Mouse (Mus musculus): ENCODE results near the gene Fgf18. TPM values are rescaled to one million over a fixed set of nuclear protein-coding genes. Genes with fewer than 3 reads are reported as not detected.

Gene Fgf18
- polyA plus RNA-seq, 1 experiment = 0.52 TPM

- no peaks in the 10 kb centered on the region for H3K36me3 ChIP-seq (ENCODE audit: control insufficient read depth, insufficient read depth, low read length)
- TF ChIP-seq POLR2A (IDR thresholded peaks at IDR 0.05; ENCODE audit: control insufficient read depth, low read depth, low read length) (no peak), CTCF (IDR thresholded peaks at IDR 0.05; ENCODE audit: control insufficient read depth, insufficient read depth, insufficient replicate concordance, low read depth, low read length) (no peak)
- no peaks in the 10 kb centered on the region for H3K4me1 ChIP-seq (ENCODE audit: control insufficient read depth, insufficient read depth, low read length)
- H3K27ac ChIP-seq (ENCODE audit: control insufficient read depth, insufficient read depth, low read depth, low read length) = no peak overlapping the region
- H3K4me3 ChIP-seq (ENCODE audit: control insufficient read depth, low read depth, low read length) = no peak overlapping the region
- no peaks in the 10 kb centered on the region for H3K27me3 ChIP-seq (ENCODE audit: control insufficient read depth, insufficient read depth, low read length)
These were observed 66.0 kb downstream of the Fgf18 start for GRCm38 (mm10) chr11:33081175-33081574.

- Histone ChIP-seq H3K4me3 (ENCODE audit: control insufficient read depth, low read depth, low read length) (no peak overlapping the region), H3K27me3 (ENCODE audit: control insufficient read depth, insufficient read depth, low read length) (no peaks in the 10 kb centered on the region), H3K27ac (ENCODE audit: control insufficient read depth, insufficient read depth, low read depth, low read length) (no peak overlapping the region), H3K36me3 (ENCODE audit: control insufficient read depth, insufficient read depth, low read length) (no peaks in the 10 kb centered on the region), H3K4me1 (ENCODE audit: control insufficient read depth, insufficient read depth, low read length) (no peaks in the 10 kb centered on the region)
- TF ChIP-seq CTCF (IDR thresholded peaks at IDR 0.05; ENCODE audit: control insufficient read depth, insufficient read depth, insufficient replicate concordance, low read depth, low read length) = no peak
These were observed 67.0 kb downstream of the Fgf18 start for GRCm38 (mm10) chr11:33080046-33080808.

GRCm38 (mm10) chr11:33079424-33079823 is 67.8 kb downstream of the Fgf18 start:
- Histone ChIP-seq H3K4me3 (ENCODE audit: control insufficient read depth, low read depth, low read length) (no peak overlapping the region), H3K27me3 (ENCODE audit: control insufficient read depth, insufficient read depth, low read length) (no peaks in the 10 kb centered on the region), H3K4me1 (ENCODE audit: control insufficient read depth, insufficient read depth, low read length) (no peaks in the 10 kb centered on the region), H3K36me3 (ENCODE audit: control insufficient read depth, insufficient read depth, low read length) (no peaks in the 10 kb centered on the region), H3K27ac (ENCODE audit: control insufficient read depth, insufficient read depth, low read depth, low read length) (no peak overlapping the region)
- no peak for TF ChIP-seq CTCF (IDR thresholded peaks at IDR 0.05; ENCODE audit: control insufficient read depth, insufficient read depth, insufficient replicate concordance, low read depth, low read length)
- no peak for TF ChIP-seq POLR2A (IDR thresholded peaks at IDR 0.05; ENCODE audit: control insufficient read depth, low read depth, low read length)

GRCm38 (mm10) chr11:33078036-33078435 is 69.2 kb downstream of the Fgf18 start:
- no peak overlapping the region for H3K27ac ChIP-seq (ENCODE audit: control insufficient read depth, insufficient read depth, low read depth, low read length)
- H3K36me3 ChIP-seq (ENCODE audit: control insufficient read depth, insufficient read depth, low read length) = no peaks in the 10 kb centered on the region
- H3K4me3 ChIP-seq (ENCODE audit: control insufficient read depth, low read depth, low read length) = no peak overlapping the region
- no peaks in the 10 kb centered on the region for H3K4me1 ChIP-seq (ENCODE audit: control insufficient read depth, insufficient read depth, low read length)
- H3K27me3 ChIP-seq (ENCODE audit: control insufficient read depth, insufficient read depth, low read length) = no peaks in the 10 kb centered on the region
- TF ChIP-seq POLR2A (IDR thresholded peaks at IDR 0.05; ENCODE audit: control insufficient read depth, low read depth, low read length) (no peak), CTCF (IDR thresholded peaks at IDR 0.05; ENCODE audit: control insufficient read depth, insufficient read depth, insufficient replicate concordance, low read depth, low read length) (no peak)

- TF ChIP-seq POLR2A (IDR thresholded peaks at IDR 0.05; ENCODE audit: control insufficient read depth, low read depth, low read length) (no peak), CTCF (IDR thresholded peaks at IDR 0.05; ENCODE audit: control insufficient read depth, insufficient read depth, insufficient replicate concordance, low read depth, low read length) (no peak)
- H3K4me3 ChIP-seq (ENCODE audit: control insufficient read depth, low read depth, low read length) = no peak overlapping the region
- no peaks in the 10 kb centered on the region for H3K27me3 ChIP-seq (ENCODE audit: control insufficient read depth, insufficient read depth, low read length)
- H3K27ac ChIP-seq (ENCODE audit: control insufficient read depth, insufficient read depth, low read depth, low read length) = no peak overlapping the region
- no peaks in the 10 kb centered on the region for H3K36me3 ChIP-seq (ENCODE audit: control insufficient read depth, insufficient read depth, low read length)
- no peaks in the 10 kb centered on the region for H3K4me1 ChIP-seq (ENCODE audit: control insufficient read depth, insufficient read depth, low read length)
These were observed 71.9 kb downstream of the Fgf18 start for GRCm38 (mm10) chr11:33075293-33075692.

- Histone ChIP-seq H3K27me3 (ENCODE audit: control insufficient read depth, insufficient read depth, low read length) (no peaks in the 10 kb centered on the region), H3K4me1 (ENCODE audit: control insufficient read depth, insufficient read depth, low read length) (no peaks in the 10 kb centered on the region), H3K27ac (ENCODE audit: control insufficient read depth, insufficient read depth, low read depth, low read length) (no peak overlapping the region), H3K36me3 (ENCODE audit: control insufficient read depth, insufficient read depth, low read length) (no peaks in the 10 kb centered on the region), H3K4me3 (ENCODE audit: control insufficient read depth, low read depth, low read length) (no peak overlapping the region)
- TF ChIP-seq POLR2A (IDR thresholded peaks at IDR 0.05; ENCODE audit: control insufficient read depth, low read depth, low read length) (no peak), CTCF (IDR thresholded peaks at IDR 0.05; ENCODE audit: control insufficient read depth, insufficient read depth, insufficient replicate concordance, low read depth, low read length) (no peak)
These were observed 72.7 kb downstream of the Fgf18 start for GRCm38 (mm10) chr11:33074541-33074940.

- H3K27ac ChIP-seq (ENCODE audit: control insufficient read depth, insufficient read depth, low read depth, low read length) = no peak overlapping the region
- no peaks in the 10 kb centered on the region for H3K4me1 ChIP-seq (ENCODE audit: control insufficient read depth, insufficient read depth, low read length)
- no peaks in the 10 kb centered on the region for H3K27me3 ChIP-seq (ENCODE audit: control insufficient read depth, insufficient read depth, low read length)
- H3K4me3 ChIP-seq (ENCODE audit: control insufficient read depth, low read depth, low read length) = no peak overlapping the region
- no peak for TF ChIP-seq CTCF (IDR thresholded peaks at IDR 0.05; ENCODE audit: control insufficient read depth, insufficient read depth, insufficient replicate concordance, low read depth, low read length)
- TF ChIP-seq POLR2A (IDR thresholded peaks at IDR 0.05; ENCODE audit: control insufficient read depth, low read depth, low read length) = no peak
- no peaks in the 10 kb centered on the region for H3K36me3 ChIP-seq (ENCODE audit: control insufficient read depth, insufficient read depth, low read length)
These were observed 75.8 kb downstream of the Fgf18 start for GRCm38 (mm10) chr11:33071358-33071922.

Data from testis, adult 2 months (tissue).